Mouse (Mus musculus): ENCODE data around the gene Gm17267. TPM values are rescaled to one million over a fixed set of nuclear protein-coding genes. Genes with fewer than 3 reads are reported as not detected.
"Not testable (repeated sequence)": the region's sequence is repeated elsewhere in the genome, so short reads cannot be mapped to it uniquely, and the experiment has no call there.

The Gm17267 gene
- polyA plus RNA-seq (2012; rRNA removed) = not detected in 2 replicates

- H3K4me3 ChIP-seq (ENCODE audit: insufficient read depth, low read length); H3K4me1 ChIP-seq (ENCODE audit: control insufficient read depth, insufficient read depth, low read length); H3K27ac ChIP-seq (ENCODE audit: insufficient read depth, low read length): not testable (repeated sequence)
Measured at GRCm38 (mm10) chrX:126017257-126017656, at the start of gene Gm17267. TSS of gene Gm17267 (plus strand) at chrX:126017557.
